Mouse (Mus musculus): Measurements from ENCODE around the gene Sbk1.
A peak's percentile ranks its signal among the peaks of the same experiment; 100 is the strongest.
"Not testable (repeated sequence)": the region's sequence is repeated elsewhere in the genome, so short reads cannot be mapped to it uniquely, and the experiment has no call there.

Sbk1 gene

DNA sequence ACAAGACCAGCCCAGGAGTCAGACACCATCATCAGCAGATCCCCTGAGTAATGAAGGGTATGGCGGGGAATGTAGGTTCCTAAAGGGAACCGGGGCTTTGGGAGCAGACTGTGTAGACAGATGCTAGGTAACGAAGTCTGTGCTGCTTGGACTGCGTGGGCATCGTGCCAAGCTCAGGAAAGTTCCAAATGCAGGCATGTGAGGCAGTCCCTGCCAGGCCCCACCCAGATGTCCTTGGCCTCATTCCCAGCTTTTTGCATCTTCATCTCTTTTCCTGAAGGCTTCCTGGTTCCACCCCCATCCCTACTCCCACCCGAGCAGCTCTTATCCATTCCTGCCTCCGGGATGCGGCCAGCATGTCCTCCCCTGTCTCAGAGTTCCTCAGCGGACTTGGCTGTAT is 6.5 kb upstream of the Sbk1 start:
- DNase-seq: no peak

DNA sequence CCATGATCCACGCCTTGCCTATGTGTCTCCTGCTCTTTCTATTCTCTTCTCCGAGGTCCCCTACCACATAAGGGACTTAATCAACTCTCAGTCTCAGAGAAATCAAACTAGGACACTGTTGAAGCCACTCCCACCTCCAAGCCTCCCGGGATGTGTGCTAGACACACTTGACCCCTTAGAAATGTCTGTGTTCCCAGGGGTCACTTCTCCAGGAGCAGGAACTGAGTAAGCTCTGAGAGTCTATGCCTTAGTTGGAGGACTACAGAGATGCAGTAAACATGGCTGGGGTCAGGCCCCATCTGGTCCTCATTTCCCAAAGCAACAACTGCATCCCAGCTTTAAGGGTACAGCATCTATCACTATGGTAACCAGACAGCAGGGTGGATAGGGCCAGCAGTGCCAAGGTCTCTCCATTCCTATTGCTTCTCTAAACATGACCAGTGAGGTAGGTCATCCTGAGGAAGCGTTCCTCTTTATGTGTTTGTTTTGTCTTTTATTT is 6.0 kb upstream of the Sbk1 start:
- DNase-seq: peak; percentile 28

DNA sequence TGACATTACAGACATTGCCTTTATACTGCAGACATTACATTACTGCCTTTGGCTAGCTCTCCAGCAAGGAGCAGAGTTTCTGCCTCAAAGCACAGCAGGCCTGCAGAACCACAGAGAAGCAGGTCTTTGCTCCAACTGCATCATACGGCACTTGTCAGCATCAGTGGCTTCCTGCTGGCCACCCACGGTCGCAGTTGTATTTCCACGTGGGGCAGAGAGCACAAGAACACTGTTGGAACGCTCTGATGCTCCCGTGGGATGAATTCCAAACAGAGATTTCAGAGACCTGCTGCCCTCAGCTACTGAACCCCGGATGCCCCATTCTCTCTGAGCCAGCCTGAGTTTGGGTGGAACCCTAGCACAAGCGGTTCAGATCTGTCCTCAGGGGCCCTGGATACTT is 4.8 kb upstream of the Sbk1 start:
- no peak for DNase-seq

DNA sequence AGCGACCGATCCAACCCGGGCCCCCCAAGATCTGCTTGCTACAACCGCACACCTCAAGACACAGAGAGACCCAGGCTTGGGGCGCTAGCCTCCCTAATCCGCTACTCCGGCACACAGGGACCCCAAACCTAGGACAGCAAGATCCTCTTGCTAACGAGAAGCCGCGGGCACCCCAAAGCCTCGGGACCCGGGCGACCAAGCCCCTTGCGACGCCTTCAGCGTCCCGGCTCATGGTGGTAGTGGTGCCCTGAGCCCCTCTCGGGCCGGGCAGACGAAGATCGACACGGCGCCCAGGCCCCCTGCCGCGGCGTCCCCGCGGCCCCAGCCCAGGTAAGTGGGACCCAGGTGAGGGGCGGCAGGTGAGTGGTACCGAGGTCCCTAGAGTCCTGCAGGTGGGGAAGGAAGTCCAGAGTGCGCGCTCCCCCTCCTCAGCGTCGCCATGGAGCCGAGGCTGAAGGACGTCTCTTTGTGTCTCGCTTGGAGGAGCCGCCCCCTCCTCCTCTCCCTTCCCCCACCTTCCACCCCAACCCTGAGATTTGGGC is 422 bp downstream of the Sbk1 start:
- DNase-seq: peak; percentile 70

DNA sequence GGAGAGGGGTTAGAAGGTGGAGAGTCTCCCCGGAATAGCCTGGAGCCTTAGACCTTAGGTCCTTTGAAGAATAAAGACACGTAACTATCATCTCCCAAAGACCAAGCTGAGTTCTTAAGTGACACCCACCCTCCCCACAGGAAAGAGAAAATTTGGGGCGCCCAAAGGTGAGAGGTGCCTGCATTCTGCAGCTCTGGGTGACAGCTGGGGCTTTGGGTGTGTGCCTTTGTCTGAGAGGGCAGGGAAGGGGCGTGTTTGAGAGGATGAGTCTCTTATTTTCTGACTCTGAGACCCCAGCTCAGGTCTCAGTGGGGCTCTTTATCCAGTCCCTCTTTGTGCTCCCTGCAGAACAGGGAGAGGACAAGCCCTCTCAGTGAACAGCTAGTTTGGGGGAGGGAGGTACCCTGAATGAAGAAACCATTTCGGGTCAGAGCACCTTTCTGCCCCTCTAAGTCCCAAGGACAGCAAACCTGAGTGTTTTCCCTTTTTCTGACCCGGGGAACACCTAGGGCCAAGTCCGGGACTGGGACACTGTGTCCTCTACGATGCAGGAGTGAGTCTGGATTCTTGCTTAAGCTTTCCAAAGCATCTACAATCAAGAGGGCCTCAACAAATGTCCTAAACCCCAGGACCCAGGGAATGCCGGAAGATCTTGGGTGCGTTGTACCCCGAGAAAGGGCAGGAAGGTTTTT is 1.1 kb downstream of the Sbk1 start:
- DNase-seq: peak; percentile 26

DNA sequence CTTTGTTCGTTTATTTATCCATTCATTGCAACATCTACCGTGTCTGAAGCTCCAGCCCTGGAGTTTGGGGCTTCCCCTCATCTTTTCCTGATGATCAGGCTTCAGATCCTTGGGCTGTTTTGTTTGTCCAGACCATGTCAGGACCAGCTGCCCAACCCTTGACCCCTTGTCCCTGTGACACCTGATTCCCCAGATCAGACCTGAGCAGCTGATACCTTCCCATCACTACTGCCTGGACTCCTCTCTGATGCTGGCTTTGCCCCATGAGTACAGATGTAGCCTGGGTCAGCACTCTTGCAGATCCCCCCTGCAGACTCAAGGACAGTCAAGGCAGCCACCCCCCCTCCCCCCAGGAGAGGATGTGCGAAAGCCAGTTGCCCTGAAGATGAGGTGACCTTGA is 1.7 kb downstream of the Sbk1 start:
- no peak for DNase-seq

DNA sequence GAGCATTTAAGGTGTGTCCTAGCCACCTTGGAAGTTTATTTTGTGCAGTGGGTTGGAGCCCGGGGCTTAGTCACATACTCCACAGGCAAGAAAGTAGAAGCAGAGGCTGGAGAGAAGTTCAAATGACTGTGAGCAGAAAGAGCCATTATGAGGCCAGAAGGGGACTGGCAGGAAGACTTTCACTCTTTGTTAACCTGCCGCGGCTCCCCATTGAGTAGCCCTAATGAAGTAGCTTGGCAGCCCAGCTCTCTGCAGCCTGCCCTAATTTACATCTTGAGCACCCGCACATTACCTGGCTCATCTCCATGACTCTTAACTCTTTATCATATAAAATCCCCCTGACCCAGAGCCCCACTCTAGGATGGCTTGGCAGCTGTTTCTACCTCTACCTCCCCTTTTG is 2.2 kb downstream of the Sbk1 start:
- DNase-seq: no peak

DNA sequence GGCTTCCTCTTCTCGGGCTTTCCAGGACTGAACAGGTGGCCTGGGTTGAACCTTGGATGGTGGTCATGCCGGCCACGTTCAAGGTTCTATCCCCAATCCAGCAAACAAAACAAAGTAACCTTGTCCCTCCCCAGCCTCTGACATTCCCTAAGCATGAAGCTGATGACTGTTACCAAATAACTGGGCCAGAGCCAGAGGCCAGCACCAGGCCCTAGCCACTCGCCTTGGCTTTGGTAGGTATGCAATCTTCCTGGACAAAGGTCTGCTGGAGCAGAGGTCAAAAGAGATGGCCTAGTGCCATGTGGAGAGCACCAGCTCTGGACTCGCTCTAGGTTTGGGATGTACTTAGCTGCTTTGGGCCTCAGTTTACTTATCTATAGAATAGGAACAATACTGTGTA is 3.3 kb downstream of the Sbk1 start:
- DNase-seq: no peak

DNA sequence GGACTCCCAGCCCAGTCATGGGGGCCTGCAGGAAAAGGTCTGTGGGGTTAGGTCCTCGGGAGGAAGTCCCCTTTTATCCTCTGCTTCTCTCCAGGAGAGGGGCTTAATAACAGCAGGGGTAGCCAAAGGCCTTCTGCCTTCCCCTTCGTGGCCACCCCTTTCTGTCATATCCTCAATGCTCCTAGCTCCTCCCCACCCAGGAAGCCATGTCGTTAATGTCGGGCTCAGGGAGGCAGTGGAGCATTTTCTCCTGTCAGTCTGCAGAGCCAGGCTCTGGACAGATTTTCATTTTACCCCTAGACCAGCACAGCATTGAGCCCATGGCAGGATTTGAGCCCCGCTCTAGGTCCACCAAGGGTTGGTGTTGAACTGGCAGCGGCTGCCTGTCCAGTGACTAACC is 3.9 kb downstream of the Sbk1 start:
- DNase-seq: no peak

DNA sequence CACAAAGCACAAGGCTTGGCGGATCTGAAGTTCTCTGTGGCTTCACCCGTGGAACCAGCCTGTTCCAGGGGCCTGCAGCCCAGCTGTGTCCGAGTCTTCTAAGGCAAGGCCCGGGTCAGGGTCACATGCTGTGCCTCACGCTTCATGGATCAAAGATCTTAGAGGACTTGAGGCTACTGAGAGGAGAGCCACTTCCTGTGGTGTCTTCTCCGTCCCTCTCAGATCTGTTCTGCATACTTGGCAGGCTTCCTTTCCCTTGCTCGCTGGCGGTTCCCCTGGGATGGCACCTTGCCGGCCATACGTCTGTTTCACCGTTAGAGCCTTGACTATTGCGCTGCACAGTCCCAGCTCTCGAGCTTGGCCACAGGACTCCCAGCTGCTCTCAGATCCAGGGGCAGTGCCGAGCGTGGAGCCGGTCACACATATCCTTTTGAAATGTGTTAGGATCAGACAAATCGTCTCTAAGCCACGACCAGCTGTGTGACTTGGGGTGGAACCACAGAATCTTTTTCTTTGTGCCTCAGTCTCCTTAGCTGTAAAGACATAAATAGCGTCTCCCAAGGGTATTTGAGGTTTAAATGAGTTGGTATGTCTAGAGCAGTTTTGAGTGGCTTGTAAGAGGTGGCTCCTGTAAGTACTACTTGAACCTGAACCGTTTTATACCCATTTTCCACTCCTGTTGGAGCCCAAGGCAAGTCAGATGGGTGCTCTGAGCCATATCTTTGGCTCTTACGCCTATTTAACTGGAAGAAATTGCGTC is 5.3 kb downstream of the Sbk1 start:
- DNase-seq: no peak

DNA sequence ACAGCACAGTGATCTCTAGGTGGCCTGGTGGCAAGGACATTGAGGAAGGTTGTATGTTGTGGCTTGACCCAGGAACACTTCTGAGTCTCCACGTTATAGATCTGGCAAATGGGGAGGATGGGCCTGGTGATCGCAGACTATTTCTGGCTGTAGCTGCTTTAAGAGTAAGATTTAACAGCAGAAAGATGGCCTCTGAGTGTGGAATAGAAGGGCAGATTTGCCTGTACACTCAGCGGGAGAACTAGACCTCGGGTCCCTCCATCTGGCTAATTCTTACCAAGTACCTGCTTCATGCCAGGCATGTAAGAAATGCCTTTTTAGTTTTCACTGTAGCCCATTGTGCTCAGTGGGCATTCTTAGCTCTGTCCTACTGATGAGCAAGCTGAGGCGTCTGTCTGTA is 6.4 kb downstream of the Sbk1 start:
- DNase-seq: no peak

DNA sequence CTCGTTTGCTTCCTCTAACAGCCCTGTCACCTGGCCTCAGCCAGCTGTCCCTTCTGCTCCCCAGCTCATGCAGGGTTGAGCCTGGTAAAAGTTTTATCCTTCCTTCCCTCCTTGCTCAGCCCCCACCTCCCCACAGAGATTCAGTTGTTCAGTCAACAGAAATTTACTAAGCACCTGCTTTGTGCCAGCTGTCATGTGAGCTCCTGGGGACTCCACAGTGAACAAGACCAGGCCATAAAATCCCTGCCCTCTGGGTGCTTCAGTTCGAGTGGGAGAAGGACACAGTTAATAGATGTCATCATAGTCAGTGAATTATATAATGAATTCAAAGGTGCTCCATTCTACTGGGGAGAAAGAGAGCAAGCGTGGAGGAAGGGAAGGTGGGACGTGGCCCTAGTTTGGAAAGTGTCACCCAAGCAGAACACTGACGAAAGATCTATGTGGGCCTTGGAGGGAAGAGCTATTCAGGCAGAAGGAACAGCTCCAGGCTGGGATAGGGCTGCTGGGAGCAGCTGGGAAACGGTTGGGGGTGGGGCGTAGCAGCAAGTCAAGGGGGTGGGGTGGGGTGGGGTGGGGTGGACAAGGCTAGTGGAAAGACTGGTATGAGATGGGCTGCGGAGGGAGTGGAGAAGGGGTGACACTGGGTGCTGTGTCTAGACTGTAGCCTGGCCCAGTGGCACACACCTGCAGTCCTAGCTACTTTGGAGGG is 7.5 kb downstream of the Sbk1 start:
- no peak for DNase-seq

DNA sequence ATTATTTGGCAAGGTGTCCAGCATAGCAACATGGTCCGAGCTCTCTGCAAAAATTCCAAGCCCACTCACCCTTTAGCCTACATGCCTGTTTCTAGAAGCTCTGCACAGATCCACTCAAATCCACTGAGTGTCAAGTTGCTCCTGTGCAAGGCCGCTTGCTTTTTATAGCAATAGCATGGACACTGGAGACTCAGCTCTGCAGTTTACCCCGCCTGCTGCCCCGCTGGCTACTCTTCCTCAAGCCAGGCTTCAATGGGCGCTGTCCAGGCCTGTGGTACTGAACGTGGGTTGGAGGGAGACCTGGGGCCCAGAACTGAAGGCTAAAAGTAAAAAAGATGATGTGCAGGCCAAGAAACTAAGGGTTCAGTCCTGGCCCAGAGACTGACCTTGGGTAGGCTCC is 8.3 kb downstream of the Sbk1 start:
- peak; percentile 28 for DNase-seq

DNA sequence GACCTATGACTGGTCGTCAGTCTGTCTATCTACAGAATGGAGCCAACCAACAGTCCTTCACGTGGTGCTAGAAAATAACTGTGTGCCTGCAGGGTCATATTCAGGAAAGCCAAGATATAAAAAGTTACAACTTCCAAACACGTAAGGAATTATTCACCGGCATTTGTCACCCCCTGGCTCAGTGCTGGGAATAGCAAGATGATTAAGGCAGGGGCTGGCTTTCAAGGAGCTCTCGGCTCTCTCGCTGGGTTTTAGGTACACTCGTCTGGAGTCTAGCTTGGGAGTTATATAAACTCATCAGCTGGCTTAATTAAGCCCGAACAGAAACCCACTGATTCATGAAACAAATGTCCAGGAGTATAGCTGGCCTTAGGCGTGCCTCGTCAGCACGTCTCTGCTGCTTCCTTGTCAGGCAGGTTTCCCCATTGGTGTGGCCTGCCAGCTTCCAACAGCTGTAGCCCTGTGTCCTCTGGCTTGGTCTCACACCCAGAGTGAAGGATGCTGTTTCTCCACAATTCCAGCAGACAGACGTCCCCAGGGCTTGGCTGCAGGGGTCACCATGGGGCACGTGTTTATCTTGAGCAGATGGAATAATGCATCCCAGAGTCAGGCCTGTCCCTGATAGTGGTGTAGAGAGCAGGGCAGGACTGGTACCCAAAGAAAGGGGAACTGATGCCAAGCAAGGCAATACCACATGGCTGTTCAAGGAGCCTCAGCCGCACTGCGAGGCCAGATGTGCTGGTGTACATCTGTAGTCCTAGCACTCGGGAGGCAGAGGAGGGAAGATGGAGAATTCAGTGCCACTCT is 9.7 kb downstream of the Sbk1 start:
- no peak for DNase-seq

DNA sequence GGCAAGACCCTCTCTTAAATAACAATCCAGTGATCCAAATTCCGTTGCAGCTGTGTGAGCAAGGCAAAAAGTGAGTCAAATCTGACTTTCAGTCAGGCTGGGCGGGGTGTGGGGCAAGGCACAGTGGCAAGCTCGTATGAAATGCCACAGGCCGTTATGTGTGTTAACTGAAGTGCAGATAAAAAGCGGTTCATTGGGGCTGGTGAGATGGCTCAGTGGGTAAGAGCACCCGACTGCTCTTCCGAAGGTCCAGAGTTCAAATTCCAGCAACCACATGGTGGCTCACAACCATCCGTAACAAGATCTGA is 10.2 kb downstream of the Sbk1 start:
- not testable (repeated sequence) for DNase-seq

DNA sequence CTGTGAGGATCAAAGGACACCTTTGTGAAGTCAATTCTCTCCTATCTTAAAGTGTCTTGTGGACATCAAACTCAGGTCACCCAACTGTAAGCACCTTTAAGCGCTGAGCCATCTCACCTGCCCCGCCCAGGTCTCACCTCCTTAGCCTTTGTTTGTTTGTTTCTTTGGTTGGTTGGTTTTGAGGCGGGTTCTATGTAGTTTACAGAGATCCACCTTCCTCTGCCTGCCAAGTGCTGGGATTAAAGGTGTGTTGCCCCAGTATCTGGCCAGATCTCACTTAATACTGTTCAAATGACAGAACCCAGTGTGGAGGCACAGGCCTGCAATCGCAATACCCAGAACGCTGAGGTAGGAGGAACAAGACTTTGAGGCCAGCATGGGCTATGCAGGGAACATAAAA is 11.6 kb downstream of the Sbk1 start:
- DNase-seq: no peak

DNA sequence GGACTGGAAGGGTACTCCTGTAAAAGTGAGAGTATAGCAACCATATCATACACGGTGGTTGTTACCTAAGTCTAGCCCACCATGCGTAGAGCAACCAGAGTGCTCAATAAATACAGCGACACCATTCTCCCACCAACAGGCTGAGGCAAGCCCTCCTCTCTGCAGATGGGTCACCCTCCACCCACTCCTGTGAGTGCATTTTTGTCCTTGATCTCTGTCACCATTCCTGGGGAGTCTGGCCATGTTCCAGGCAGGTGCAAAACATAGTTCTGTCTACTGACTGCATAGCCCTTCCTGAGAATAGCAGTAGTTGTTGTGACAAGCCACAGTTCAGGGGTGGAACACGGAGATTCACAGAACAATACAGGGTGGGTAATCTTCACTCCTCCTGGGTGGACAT is 12.0 kb downstream of the Sbk1 start:
- no peak for DNase-seq

DNA sequence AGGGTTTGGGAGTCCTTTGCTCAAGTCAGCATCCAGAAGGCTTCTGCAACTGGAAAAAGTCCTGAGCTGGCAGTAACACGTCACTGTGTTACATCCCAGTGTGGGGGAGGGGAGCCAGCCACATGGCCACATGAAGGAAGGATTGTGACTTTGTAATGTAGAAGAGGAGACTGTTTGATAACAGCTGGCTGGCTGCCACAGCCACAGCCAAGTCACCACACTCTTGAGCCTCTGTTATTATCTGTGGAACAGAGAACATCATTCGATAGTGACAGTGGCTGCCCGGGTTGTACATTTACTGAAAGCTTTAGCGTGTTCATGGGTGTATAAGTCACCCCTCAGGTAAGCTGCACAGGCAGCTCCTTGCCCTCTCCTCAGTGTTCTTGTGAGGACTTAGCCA is 12.4 kb downstream of the Sbk1 start:
- DNase-seq: no peak

DNA sequence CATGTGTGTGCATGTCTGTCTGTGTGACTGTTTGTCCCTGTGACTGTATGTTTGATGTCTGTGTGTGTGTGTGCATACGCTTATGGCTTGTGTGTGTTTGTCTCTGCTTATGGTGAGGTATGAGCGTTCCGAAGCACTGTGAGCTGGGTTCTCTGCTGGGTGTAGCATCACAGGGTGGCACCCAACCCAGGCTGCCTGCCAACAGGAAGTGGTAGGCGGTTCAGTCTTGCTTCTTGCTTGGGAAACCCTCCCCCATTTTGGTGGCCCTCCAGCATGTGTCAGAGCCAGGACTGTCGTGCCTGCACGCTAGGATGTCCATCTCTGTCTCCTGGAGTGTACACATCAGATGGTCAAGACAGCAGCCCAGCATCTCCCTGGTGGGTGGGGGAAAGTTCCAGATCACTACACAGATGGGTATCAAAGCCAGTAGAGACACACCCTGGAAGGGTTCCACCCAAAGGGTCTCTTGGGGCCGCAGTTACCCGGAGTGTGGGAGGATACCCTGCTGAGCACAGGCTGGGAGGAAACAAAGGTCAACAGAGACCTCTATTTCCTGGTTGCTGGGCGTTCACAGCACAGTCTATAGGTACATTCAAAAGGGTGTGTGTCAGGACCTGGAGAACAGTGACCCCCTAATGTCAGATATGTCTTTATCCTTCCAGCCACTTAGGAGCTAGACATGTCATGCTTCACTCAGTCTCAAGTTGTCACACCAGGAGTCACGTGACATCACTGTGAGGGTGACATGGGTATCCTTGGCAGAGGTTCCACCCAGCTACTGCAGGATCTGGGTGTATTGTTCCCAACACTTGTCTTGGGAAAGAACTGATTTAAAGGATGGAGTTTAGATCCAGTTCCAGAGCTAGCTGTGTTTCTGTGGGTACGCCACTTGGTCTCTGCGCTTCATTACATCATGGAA is 13.1 kb downstream of the Sbk1 start:
- no peak for DNase-seq

DNA sequence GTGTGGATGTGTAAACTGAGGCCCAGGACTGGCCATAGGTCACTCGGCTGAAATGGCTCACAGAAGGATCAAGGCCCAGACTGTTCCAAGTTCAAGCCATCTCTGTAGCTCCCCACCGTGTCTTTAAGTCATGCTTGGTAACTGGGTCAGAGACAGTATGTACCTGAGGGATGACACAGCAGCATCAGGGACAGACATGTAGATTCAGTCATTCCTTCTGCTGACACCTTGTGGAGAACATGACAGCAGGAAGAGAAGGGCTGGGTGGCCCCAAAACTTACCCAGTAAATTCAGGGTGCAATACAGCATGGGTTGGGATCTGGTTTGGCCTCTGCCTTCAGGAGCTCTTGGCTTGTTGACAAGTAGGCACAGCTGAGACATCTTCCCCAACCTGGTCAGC is 13.9 kb downstream of the Sbk1 start:
- DNase-seq: no peak

DNA sequence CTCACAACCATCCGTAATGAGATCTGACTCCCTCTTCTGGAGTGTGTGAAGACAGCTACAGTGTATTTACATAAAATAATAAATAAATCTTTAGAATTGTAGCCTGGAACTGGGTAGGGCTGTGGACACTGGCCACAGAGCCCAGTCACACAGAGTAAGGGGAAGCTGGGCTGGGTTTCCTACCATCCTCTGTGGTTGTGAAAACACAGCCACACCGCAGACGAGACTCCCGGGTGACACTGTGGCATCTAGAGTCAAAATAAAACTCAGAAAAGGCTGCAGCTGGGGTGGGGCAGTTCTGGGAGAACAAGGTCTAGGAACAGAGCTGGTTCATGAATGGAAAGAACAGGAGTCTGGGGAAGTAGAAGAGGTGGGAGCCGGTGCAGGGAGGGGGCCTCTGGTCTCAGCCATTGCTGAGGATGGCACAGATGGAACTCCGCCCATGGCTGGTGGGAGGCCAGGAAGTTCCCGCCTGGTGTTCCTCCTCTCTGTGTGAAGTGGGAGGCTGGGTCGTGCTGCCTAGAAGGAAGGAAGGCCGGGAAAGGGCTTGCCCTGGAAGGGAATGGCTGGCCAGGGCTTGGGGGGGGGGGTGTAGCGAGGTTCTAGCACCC is 15.2 kb downstream of the Sbk1 start:
- DNase-seq: no peak

All from embryo, embryonic 11 days (tissue).